Mouse (Mus musculus): ENCODE measurements around the gene Ogfod3.

DNA sequence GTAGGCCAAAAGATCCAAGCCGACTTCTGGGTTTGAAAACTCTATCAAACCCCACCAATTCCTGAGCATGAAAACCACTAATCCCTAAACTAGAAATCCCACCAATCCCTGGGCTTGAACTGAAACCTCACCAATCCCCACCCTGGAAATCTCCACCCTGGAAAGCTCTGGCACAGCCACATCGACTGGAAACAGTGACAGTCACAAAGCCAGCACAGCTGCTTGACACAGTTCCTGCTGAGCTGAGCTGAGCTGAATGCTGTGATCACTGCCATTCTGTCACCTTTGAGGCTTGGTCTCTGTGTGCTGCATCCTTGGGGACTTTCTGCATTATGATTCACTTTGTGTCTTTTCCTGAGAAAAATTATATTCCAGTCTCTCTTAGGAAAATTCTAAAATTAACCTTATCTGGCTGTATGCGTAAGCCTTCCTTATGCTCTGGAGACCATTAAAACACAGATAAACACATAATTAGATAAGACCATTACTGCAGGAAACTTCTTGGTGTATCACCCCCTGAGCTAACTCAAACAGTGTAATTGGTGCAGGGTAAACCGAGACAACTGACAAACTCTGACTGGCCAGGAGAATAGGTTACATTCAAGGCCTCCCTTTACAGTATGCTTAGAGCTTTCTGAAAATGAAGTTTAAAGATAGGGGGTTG, 27.2 kb upstream of the Ogfod3 start:
- TF ChIP-seq CTCF (IDR thresholded peaks at IDR 0.05; ENCODE audit: borderline replicate concordance, extremely low read depth, insufficient read depth, insufficient read length) (no peak), POLR2A (IDR thresholded peaks at IDR 0.05; ENCODE audit: borderline replicate concordance, extremely low read depth, insufficient read depth, insufficient read length, poor library complexity, severe bottlenecking) (no peak)
